Mouse (Mus musculus) embryonic stem cell, embryonic (primary cell): ENCODE results near the gene 2310057N15Rik.
"Not testable (repeated sequence)": the region's sequence is repeated elsewhere in the genome, so short reads cannot be mapped to it uniquely, and the experiment has no call there.

ENCODE experiments used
- CTCF ChIA-PET, 4 experiments: fragments of 300-600 bp in 2 of 4; fragments of 350-600 bp in 2 of 4; sonication (Branson Sonifier 250); formaldehyde crosslinking; loops; one replicate each; lab custom pipeline; 2022; ENCODE audit warnings: inconsistent platforms in 2 of 4; lab: Charles Lee
- POLR2A ChIA-PET, 4 experiments: fragments of 300-600 bp in 2 of 4; fragments of 350-600 bp in 2 of 4; sonication (Branson Sonifier 250); formaldehyde crosslinking; loops; one replicate each; lab custom pipeline; 2022; ENCODE audit warnings: antibody characterized with exemption in 4 of 4, inconsistent platforms in 1 of 4; lab: Charles Lee

Gene 2310057N15Rik

DNA sequence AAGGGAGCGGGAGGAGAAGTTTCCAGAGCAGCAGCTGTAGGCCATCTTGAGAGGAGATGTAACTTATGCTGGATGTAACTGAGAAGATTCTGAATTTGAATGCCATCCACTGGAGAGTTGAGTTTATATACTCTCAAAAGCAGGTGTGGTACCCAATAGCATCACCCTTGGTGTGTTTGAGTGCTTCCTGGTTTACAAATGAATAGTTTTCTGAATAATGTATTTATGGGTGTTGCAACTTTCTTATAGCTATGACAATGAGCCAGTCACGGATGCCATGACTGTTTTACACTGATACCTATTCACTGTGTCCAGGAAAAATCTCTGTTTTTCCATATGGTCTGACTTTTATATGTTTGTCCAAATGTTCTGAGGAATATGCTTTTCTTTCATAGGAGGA is at the start of gene 2310057N15Rik:
2310057N15Rik (minus strand) TSS at position 101 of the 400 bp plus-strand sequence.
- ChIA-PET POLR2A (no interaction called here), CTCF (no interaction called here)

DNA sequence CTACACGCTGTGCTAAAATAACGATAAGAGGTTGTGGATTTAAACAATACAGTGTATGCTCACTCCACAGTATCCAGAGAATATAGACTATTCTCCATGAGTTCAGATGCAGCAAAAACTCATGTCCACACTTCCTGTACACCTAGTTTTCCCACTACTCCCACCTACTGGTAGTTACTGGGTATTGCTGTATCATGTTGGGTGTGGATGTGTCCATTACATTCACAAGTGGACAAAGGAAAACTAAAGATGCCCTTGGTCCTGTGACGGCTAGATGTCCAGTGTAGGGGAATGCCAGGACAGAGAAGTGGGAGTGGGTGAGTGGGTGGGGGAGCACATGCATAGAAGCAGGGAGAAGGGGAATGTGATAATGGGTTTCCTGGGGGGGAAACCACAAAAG is 49.7 kb upstream of the 2310057N15Rik start:
- ChIA-PET POLR2A (no interaction called here), CTCF (no interaction called here)

DNA sequence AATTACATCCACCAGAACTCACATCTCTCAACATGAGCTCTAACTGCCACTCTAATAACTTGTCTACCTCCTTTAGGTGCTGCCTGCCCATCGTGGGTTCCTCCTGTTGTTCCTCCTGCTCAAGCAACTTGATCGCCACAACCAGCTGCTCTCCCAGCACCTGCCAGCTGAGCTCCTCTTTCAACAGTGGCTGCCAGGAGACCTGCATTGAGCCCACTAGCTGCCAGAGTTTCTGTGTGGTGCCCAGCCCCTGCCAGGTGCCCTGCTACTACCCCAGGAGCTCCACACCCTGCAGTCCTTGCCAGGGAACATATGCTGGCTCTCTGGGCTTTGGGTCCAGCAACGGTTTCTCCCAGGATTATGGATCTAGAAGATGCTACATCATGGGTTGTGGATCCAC is 46.1 kb upstream of the 2310057N15Rik start, which contains the start of gene Krtap15:
Krtap15 (plus strand) TSS at position 150 of the 400 bp plus-strand sequence.
- POLR2A ChIA-PET, result interaction anchor here in 1 of 4 experiments (0.6 kb wide), 1 partner anchor 928 kb away, joined by 3 read pairs; no protein-coding TSS in a partner anchor
- CTCF ChIA-PET, result no interaction called here

DNA sequence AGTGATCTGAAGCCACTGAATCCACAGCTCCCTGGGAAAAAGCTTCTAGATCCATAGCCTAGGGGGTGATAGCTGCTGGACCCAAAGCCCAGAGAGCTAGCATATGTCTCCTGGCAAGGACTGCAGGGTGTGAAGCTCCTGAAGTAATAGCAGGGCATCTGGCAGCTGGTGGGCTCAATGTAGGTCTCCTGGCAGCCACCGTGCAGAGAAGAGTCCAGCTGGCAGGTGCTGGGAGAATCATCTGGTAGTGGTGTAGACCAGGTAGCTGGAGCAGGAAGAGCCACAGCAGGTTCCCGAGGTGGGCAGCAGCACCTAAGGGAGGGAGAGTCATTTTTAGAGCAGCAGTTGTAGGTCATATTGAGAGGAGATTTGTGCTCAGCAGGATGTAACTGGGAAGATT is 37.8 kb upstream of the 2310057N15Rik start, which contains the start of gene Gm20741:
Gm20741 (minus strand) TSS at position 394 of the 400 bp plus-strand sequence.
- POLR2A ChIA-PET, result no interaction called here

DNA sequence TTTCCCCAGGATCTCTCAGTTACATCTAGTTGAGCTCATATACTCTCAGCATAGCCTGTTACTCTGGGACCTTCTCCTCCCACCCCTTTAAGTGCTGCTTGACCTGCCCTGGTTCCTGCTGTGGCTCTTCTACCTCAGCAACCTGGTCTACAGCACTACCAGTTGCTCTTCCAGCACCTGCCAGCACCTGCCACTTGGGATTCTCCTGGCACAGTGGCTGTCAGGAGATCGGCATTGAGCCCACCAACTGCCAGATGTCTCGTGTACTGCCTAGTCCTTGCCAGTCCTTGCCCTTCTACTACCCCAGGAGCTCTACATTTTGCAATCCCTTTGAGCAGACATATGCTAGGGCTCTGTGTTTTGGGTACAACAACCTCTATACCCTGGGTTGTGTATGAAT is 12.8 kb upstream of the 2310057N15Rik start:
- POLR2A ChIA-PET, result no interaction called here

More for the DNA sequence above, 37.8 kb upstream of the 2310057N15Rik start, which contains the start of gene Gm20741:
- CTCF ChIA-PET, result interaction anchor here in 1 of 4 experiments (0.6 kb wide), 1 partner anchor 455 kb away, joined by 5 read pairs; no protein-coding TSS in a partner anchor

DNA sequence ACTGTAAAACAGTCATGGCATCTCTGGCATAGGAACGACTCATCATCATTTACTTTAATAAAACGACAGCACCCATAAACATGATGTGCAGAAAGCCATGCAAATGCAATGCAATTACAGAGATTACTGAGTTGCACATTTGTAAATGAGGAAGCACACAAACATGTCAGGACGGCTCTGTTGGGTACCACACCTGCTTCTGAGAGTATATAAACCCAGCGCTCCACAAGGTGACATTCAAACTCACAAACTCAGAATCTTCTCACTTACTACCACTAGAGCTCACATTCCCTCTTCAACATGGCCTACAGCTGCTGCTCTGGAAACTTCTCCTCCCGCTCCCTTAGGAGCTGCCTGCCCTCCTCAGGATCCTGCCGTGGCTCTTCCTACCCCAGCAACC is 3.6 kb upstream of the 2310057N15Rik start, which contains the start of gene Gm5965:
Gm5965 (plus strand) TSS at position 301 of the 400 bp plus-strand sequence.
- ChIA-PET POLR2A (no interaction called here), CTCF (no interaction called here)

More for the DNA sequence above, 12.8 kb upstream of the 2310057N15Rik start:
- CTCF ChIA-PET, result no interaction called here

DNA sequence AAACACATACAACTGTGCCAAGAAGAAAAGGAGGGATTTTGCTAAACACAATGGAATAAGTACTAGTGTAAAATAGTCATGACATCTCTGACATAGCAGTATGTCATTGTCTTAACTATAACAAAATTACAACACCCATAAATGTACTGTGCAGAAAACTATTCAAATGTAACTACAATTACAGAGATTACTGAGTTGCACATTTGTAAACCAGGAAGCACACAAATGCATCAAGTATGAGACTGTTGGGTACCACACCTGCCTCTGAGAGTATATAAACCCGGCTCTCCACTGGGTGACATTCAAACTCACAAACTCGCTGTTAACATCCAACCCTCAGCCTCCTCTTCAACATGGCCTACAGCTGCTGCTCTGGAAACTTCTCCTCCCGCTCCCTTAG is 15.5 kb downstream of the 2310057N15Rik start, which contains the start of gene 2310034C09Rik:
2310034C09Rik (plus strand) TSS at position 301 of the 400 bp plus-strand sequence.
- POLR2A ChIA-PET, CTCF ChIA-PET: not testable (repeated sequence)

DNA sequence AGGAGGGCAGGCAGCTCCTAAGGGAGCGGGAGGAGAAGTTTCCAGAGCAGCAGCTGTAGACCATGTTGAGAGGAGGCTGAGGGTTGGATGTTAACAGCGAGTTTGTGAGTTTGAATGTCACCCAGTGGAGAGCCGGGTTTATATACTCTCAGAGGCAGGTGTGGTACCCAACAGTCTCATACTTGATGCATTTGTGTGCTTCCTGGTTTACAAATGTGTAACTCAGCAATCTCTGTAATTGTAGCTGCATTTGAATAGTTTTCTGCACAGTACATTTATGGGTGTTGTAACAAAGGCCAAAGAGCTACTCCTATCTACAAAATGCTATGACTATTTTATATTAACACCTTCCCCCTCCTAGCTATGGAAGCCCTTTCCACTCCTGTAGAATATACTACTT is 22.5 kb downstream of the 2310057N15Rik start, which contains the start of gene Krtap13:
Krtap13 (minus strand) TSS at position 101 of the 400 bp plus-strand sequence.
- POLR2A ChIA-PET, CTCF ChIA-PET: not testable (repeated sequence)

DNA sequence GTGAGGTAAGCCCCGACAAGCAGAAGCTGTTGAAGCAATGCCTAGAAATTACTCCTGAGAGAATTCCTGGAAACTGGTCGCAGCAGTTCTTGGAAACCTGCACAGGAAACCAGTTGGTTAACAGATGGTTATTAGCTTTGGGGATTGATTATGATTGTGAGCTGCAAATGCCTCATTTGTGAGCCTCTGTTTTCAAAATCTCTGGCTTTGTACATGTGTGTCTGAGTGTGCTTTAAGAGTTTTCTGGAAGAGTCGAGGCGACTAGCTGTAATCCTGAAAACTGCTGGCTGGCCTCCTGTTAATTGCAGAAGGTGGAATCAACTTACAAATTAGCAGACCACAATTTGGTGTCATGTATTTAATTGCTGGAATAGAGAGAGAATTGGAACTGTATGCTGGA is 26.1 kb downstream of the 2310057N15Rik start:
- POLR2A ChIA-PET, result no interaction called here

DNA sequence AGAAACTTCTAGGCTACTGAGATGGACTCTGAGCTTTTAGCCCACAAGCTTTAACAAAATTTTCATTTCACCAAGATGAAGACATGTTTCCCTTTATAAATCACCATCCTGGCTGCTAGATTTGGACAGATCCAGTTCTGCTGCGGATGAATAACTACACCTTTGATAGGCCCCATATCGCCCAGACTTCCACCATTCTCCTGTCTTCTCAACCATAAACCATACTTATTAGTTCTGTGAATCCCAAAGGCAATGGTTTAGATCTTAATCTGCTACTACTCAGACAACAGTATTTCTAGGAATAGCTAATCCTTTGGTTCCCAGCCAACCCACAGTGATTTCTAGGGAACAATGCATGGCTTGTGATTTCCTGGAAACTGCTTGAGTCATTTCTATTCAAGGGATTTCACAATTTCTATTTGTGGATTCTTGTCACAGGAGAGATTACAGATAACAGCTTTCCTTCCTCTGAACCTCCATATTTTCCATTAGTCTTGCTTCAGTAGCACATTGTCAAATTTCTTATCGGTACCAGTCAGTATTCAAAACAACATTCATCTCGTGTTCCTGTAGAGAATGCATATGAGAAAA is 29.2 kb downstream of the 2310057N15Rik start:
- ChIA-PET POLR2A (interaction anchor here in 1 of 4 experiments (0.6 kb wide), 1 partner anchor 169 kb away, joined by 3 read pairs; no protein-coding TSS in a partner anchor), CTCF (no interaction called here)

More for the DNA sequence above, 26.1 kb downstream of the 2310057N15Rik start:
- CTCF ChIA-PET, result no interaction called here

DNA sequence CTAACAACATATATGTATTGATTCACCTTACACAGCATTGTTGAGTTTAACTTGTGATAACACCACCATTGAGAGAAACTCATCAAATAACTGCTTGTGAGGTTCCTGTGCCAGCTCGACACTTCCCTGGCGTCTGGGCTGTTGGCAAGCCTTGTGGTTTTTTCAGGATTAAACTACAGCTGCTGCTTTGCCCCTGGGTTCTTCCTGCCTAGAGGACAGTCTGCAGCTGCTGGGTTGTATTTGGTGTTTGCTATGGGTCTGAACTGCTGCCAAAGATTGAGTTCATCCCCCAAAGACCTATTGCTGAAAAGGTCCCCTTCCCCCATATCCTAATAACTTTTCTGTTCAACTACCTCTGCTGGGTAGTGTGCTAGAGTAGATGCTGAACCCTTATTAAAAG is 38.6 kb downstream of the 2310057N15Rik start:
- CTCF ChIA-PET, result no interaction called here

DNA sequence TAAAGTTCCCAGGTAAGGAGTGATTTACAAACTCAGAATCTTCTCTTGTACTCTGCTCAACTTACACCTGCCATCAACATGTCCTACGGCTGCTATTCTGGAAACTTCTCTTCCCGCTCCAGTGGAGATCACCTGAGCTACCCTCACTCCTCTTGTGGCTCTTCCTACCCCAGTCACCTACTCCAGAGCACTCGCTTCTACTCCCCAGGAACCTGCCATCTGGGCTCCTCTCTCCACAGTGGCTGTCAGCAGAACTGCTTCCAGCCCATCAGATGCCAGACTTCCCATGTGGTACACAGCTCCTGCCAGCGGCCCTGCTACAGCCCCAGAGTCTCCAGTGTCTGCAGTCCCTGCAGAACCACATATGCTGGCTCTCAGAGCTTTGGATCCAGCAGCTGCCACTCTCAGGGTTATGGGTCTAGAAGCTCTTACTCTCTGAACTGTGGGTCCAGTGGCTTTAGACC is 45.2 kb downstream of the 2310057N15Rik start, which contains the start of gene Krtap13-1:
Krtap13-1 (plus strand) TSS at position 51 of the 464 bp plus-strand sequence.
- CTCF ChIA-PET, result no interaction called here

More for the DNA sequence above, 38.6 kb downstream of the 2310057N15Rik start:
- POLR2A ChIA-PET, result no interaction called here

More for the DNA sequence above, 45.2 kb downstream of the 2310057N15Rik start, which contains the start of gene Krtap13-1:
- POLR2A ChIA-PET, result no interaction called here
